Mouse (Mus musculus) neural tube, embryonic 13.5 days (tissue): ENCODE measurements around the gene Npr3. TPM values are rescaled to one million over a fixed set of nuclear protein-coding genes. Genes with fewer than 3 reads are reported as not detected.

Experiments used
- ATAC-seq: fragments of 200-750 bp; cut with Nextera tagmentation; 2 replicates; pipeline ENCODE4 v1.8.0; 2017; ENCODE audit warnings: low read depth, mild to moderate bottlenecking, moderate TSS enrichment, moderate library complexity
- H3K27ac ChIP-seq: fragments of 300-500 bp; sonication (generic); replicated peaks from 2 replicates; pipeline ENCODE4 v1.5.1; 2015; ENCODE audit warnings: moderate library complexity, mild to moderate bottlenecking, inconsistent platforms
- H3K27me3 ChIP-seq: fragments of 300-500 bp; sonication (generic); 2 replicates; pipeline ENCODE4 v1.6.1; 2015; ENCODE audit warnings: mild to moderate bottlenecking, inconsistent platforms
- H3K36me3 ChIP-seq: fragments of 300-500 bp; sonication (generic); 2 replicates; pipeline ENCODE4 v1.6.1; 2015; ENCODE audit warnings: mild to moderate bottlenecking, inconsistent platforms
- H3K4me1 ChIP-seq: fragments of 300-500 bp; sonication (generic); replicated peaks from 2 replicates; pipeline ENCODE4 v1.6.1; 2015; ENCODE audit warnings: inconsistent platforms
- H3K4me2 ChIP-seq: fragments of 300-500 bp; sonication (generic); 2 replicates; pipeline ENCODE4 v1.6.1; 2015; ENCODE audit warnings: inconsistent platforms, mild to moderate bottlenecking, moderate library complexity
- H3K4me3 ChIP-seq: fragments of 300-500 bp; sonication (generic); 2 replicates; pipeline ENCODE4 v1.5.1; 2015; ENCODE audit warnings: mild to moderate bottlenecking, inconsistent platforms
- H3K9ac ChIP-seq: fragments of 300-500 bp; sonication (generic); 2 replicates; pipeline ENCODE4 v1.6.1; 2015; ENCODE audit warnings: moderate library complexity, mild to moderate bottlenecking, inconsistent platforms
- H3K9me3 ChIP-seq: fragments of 300-500 bp; sonication (generic); 2 replicates; pipeline ENCODE4 v1.6.1; 2016; ENCODE audit warnings: inconsistent platforms
- WGBS: fragments of 180-500 bp; shearing (Covaris S2); methylation state at CpG from one replicate; pipeline ENCODE4 v1.1.7; 2015; 5-methylcytosine and 5-hydroxymethylcytosine counted together
- polyA plus RNA-seq: library from polyadenylated mRNA; unstranded; fragments of >200 nt; fragmentation: Nextera tagmentation; extraction: Ambion mirVana; gene quantifications from 2 replicates; pipeline ENCODE4 v1.2.1, GENCODE M21; 2015

Gene Npr3
- polyA plus RNA-seq = 4.7 TPM in 2 replicates

DNA sequence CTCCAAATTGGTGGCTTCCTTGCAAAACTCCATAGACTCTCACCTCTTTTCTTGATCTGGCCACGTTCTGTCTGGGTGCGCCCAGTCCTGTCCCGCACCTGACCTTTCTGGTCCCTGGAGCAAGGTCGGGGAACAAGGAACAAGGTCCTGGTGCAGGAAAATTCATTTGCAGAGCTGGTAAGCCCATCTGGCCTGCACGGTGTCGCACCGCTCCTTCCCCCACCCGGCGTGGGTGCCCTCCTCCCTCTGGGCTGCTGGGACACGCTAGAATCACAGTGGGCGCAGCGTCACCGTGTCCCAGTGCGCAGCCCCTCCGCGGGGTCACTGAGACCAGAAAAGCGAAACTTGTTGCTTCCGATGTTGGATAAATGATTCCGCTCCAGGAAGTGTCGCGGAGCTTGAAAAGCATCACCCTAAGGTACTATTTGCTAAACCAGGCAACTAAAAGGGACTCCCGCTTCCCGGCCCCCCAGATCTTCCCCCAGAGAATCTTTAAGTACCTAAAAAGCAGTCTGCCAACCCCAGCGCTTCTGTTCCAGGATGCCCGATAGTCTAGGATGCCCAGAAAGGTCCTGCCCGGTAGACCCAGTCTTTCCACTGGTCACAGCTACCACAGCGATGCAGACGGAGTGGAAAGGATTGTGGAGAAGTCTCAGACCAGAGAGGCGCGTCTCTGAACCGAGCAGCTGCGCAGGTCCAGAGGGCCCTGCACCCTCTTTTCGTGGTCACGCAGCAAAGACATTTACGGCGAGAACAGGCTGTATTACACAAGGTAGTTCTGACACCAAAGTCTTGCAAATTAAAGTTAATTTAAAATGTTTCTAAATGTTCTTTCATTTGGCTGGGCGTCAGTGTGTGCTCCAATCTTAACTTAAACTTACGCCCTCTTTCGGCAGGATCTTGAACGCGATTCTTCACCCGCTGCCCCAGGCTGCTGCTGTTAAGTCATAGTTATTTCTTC lies at the start of gene Npr3:
TSS of gene Npr3 (minus strand) at position 717 of the 961 bp plus-strand sequence.
- no peaks in the 10 kb centered on the region for H3K36me3 ChIP-seq
- WGBS = under 1% methylated on average over 42 of the region's 42 CpGs
- H3K4me2 ChIP-seq = peak within 1 kb of the TSS; percentile 93
- no peaks in the 10 kb centered on the region for H3K9me3 ChIP-seq
- peak within 1 kb of the TSS; percentile 60 for H3K4me3 ChIP-seq
- ATAC-seq = 0 out of 2 replicates have a peak, but pooled peaks have one; percentile 16
- H3K4me1 ChIP-seq = peaks cover 50% of the 10 kb centered on the region
- H3K9ac ChIP-seq = peak within 1 kb of the TSS; percentile 55
- peak within 1 kb of the TSS; percentile 64 for H3K27ac ChIP-seq
- peaks cover 75% of the 10 kb centered on the region for H3K27me3 ChIP-seq

DNA sequence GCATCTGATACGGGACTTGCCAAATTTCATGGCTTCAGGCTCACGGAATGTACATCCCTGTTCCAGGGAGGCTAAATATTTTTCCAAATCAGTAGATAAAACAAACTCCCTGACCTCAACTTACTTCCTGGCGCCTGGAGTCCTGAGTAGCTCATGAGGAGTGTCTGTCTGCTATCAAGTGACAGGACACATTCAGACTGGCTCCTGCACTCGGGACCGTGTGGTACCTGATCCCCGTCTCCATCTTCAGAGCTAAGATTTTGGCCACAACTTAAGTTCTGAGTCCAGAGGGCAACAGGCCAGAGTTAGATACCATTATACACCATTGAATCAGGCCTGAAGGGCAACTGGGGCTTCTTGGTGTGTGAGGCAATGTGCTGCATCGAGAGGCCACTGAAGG lies 49.0 kb upstream of the Npr3 start:
- ATAC-seq = no peak
- Histone ChIP-seq H3K4me1 (no peaks in the 10 kb centered on the region), H3K27ac (no peak overlapping the region), H3K36me3 (no peaks in the 10 kb centered on the region), H3K27me3 (no peaks in the 10 kb centered on the region), H3K9me3 (no peaks in the 10 kb centered on the region), H3K4me2 (no peak overlapping the region), H3K9ac (no peak overlapping the region), H3K4me3 (no peak overlapping the region)
- WGBS = 88% methylated on average over 7 of the region's 7 CpGs

DNA sequence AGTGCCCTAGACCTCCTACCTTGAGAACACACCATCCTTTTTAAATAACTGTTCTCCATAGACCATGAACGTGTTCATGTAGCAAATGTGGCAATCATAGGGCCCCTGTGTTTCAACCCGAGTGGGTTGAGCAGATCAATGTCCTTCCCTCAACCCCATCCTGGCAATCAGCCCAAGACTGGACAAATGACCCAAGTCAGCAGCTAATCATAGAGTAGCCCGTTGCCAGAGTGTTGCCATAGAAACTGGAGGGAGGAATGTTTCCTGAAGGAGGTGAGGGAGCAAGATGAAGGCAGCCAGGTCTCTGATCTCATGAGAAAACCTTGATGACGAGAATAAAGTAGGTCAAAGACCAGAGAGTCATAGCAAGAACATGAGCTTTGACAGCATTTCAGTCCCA lies 47.1 kb upstream of the Npr3 start:
- Histone ChIP-seq H3K27ac (no peak overlapping the region), H3K9me3 (no peaks in the 10 kb centered on the region), H3K27me3 (no peaks in the 10 kb centered on the region), H3K36me3 (no peaks in the 10 kb centered on the region), H3K4me3 (no peak overlapping the region), H3K9ac (no peak overlapping the region), H3K4me1 (no peaks in the 10 kb centered on the region), H3K4me2 (no peak overlapping the region)
- 62% methylated on average over 4 of the region's 4 CpGs for WGBS
- ATAC-seq = no peak

DNA sequence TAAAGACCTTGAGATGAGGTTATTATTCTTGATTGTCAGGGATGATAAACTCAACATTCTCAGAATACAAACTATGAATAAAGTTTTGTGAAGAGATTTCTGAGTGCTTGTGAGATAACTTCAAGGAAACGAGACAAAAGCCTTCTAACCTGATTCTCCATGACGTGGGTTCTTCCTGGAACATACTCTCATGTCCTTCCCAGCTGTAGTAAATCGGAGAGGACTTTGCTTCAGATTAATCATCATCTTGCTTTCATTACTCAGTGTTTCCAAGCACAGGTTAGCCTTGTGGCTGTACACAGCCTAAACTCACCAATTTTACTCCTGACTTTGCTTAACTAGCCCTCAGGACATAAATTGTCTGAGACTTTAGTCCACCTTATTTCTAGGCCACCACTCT lies 45.1 kb upstream of the Npr3 start:
- H3K36me3 ChIP-seq = no peaks in the 10 kb centered on the region
- H3K9me3 ChIP-seq = no peaks in the 10 kb centered on the region
- H3K4me3 ChIP-seq = no peak overlapping the region
- WGBS = 91% methylated on average over 3 of the region's 3 CpGs
- ATAC-seq = no peak
- no peaks in the 10 kb centered on the region for H3K27me3 ChIP-seq
- H3K4me1 ChIP-seq = no peaks in the 10 kb centered on the region
- H3K9ac ChIP-seq = no peak overlapping the region
- no peak overlapping the region for H3K27ac ChIP-seq
- H3K4me2 ChIP-seq = no peak overlapping the region

DNA sequence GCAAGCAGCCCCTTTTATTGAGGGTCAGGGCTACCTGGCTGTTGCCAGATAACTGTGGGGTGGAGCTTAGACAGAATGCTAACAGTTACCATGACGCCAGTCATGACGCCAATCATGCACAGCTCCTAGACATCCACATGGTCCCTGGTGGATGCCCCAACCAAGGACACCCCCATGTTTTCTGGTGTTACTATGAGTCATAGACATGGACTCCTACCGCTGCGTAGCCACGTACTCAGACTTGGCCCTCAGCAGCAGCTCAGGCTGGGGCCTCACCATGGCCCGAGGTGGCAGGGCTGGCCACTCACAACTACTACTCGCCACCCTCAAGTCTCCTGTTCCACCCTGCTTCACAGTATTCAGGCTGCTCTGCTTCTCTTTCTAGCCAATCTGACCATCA lies 44.1 kb upstream of the Npr3 start:
- H3K9ac ChIP-seq = no peak overlapping the region
- no peak overlapping the region for H3K4me2 ChIP-seq
- H3K27ac ChIP-seq = no peak overlapping the region
- H3K4me3 ChIP-seq = no peak overlapping the region
- H3K27me3 ChIP-seq = no peaks in the 10 kb centered on the region
- no peaks in the 10 kb centered on the region for H3K4me1 ChIP-seq
- 94% methylated on average over 7 of the region's 7 CpGs for WGBS
- no peaks in the 10 kb centered on the region for H3K9me3 ChIP-seq
- ATAC-seq = no peak
- H3K36me3 ChIP-seq = no peaks in the 10 kb centered on the region

DNA sequence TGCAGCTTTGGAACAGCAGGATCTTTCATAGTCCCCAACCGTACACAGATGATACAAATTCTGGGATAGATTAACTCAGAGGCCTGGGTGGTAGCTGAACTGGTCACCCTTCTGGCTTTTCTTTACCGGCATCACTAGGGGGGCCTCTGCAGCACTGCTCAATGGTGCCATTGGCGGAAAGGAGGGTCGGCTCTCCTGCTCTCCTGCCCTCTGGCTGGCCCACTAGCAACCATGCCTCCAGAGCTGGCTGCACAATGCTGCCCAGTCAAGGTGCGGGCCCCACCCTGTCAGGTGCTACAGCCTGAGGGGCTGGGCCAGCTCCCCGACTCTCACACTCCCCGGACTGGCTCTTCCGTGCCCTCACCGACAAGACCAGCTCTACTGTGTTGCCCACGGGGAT lies 43.1 kb upstream of the Npr3 start:
- H3K9ac ChIP-seq = no peak overlapping the region
- WGBS = 88% methylated on average over 10 of the region's 10 CpGs
- no peak overlapping the region for H3K4me3 ChIP-seq
- H3K9me3 ChIP-seq = no peaks in the 10 kb centered on the region
- no peak overlapping the region for H3K4me2 ChIP-seq
- ATAC-seq = no peak
- no peaks in the 10 kb centered on the region for H3K4me1 ChIP-seq
- no peak overlapping the region for H3K27ac ChIP-seq
- H3K27me3 ChIP-seq = no peaks in the 10 kb centered on the region
- no peaks in the 10 kb centered on the region for H3K36me3 ChIP-seq

DNA sequence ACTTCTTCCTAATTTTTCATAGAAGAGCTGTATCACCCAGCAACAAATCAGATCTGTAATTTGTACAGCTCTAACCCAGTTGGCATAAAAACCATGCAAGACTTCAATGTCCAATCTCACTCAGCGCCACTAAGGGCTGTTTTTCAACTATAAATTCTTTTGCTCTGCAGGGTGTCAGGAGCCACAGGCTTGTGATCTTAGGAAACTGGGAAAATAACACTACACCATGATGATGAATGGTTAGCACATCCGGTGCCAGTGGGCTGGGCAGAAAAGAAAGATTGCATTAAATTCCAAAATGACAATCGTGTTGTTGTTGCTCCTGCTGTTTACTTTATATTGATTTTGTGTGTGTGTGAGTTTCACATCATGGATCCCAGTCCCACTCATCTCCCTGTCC lies 42.4 kb upstream of the Npr3 start:
- Histone ChIP-seq H3K4me1 (no peaks in the 10 kb centered on the region), H3K9ac (no peak overlapping the region)
- 82% methylated on average over 3 of the region's 3 CpGs for WGBS

DNA sequence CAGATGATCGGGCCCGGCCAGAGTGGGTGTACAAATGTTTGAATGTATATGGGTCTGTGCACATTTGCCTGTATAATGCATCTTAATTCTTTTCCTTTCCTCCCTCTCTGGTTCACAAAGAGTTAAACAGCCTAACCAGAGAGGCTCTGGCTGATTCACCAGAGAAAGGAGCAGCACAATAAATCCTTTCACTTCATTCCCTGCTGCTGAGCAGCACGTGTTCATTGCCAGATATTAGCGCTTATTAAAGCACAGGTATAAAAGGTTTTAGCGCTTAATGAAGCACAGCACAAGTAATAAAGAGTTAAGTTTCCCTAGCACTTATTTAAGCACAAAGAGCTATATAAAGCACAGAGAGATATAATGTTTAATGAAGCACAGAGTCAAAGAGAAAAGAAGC lies 33.8 kb upstream of the Npr3 start:
- no peak overlapping the region for H3K4me3 ChIP-seq
- no peak overlapping the region for H3K27ac ChIP-seq
- no peaks in the 10 kb centered on the region for H3K9me3 ChIP-seq
- no peak overlapping the region for H3K4me2 ChIP-seq
- H3K36me3 ChIP-seq = no peaks in the 10 kb centered on the region
- no peak; the same call in 1 of the 2 replicates for ATAC-seq
- peaks cover 8% of the 10 kb centered on the region; the same call in 1 of the 2 replicates for H3K4me1 ChIP-seq
- 33% methylated on average over 5 of the region's 5 CpGs for WGBS
- H3K9ac ChIP-seq = no peak overlapping the region
- H3K27me3 ChIP-seq = no peaks in the 10 kb centered on the region

More for the DNA sequence above, 42.4 kb upstream of the Npr3 start:
- Histone ChIP-seq H3K4me2 (no peak overlapping the region), H3K9me3 (no peaks in the 10 kb centered on the region), H3K27me3 (no peaks in the 10 kb centered on the region), H3K4me3 (no peak overlapping the region), H3K36me3 (no peaks in the 10 kb centered on the region), H3K27ac (no peak overlapping the region)
- no peak for ATAC-seq

DNA sequence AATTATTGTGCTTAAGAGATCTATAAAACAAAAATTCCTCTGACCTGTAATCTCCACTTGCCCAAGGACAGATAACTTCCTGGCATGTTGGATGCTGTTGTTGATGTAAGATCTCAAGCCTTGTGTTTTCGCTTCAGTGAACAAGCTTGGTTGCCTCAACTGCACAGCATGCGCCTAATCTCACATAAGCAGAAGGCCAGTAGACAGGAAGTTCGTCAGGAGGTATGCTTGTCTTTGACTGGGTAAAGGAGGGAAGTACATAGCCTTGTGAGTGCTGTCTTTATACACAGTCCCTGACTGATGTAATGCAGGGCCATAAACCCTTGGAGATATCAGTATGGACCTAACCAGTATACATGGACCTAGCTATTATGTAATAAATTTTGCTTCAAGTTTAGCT lies 20.7 kb upstream of the Npr3 start:
- Histone ChIP-seq H3K27me3 (no peaks in the 10 kb centered on the region), H3K27ac (no peak overlapping the region), H3K9me3 (no peaks in the 10 kb centered on the region), H3K4me3 (no peak overlapping the region), H3K36me3 (no peaks in the 10 kb centered on the region), H3K4me2 (no peak overlapping the region), H3K4me1 (no peaks in the 10 kb centered on the region), H3K9ac (no peak overlapping the region)
- ATAC-seq = no peak
- WGBS = 88% methylated on average over 3 of the region's 3 CpGs

DNA sequence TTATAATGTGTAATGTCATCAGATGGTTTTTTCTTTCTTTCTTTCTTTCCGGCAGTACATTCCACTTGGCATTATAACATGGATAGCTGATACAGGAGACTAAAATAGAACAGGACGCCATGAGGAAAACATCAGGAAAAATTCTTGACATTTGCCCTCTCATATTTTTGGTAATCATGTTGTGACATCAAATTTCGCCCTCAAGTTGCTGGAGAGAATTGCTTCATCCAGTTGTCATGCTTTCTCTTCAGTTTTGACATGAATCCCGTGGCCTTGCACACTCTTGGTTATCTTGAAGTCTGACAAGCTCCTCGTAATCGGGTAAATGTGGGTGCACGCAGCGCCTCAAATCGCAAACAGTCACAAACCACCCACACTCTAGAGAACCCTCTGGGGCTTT lies 7.0 kb upstream of the Npr3 start:
- no peak for ATAC-seq
- no peak overlapping the region for H3K9ac ChIP-seq
- no peaks in the 10 kb centered on the region for H3K36me3 ChIP-seq
- H3K4me3 ChIP-seq = no peak overlapping the region
- H3K4me1 ChIP-seq = no peaks in the 10 kb centered on the region
- 90% methylated on average over 9 of the region's 9 CpGs for WGBS
- H3K27me3 ChIP-seq = peaks cover 4% of the 10 kb centered on the region; the same call in 1 of the 2 replicates
- H3K4me2 ChIP-seq = no peak overlapping the region
- H3K9me3 ChIP-seq = no peaks in the 10 kb centered on the region
- no peak overlapping the region for H3K27ac ChIP-seq

DNA sequence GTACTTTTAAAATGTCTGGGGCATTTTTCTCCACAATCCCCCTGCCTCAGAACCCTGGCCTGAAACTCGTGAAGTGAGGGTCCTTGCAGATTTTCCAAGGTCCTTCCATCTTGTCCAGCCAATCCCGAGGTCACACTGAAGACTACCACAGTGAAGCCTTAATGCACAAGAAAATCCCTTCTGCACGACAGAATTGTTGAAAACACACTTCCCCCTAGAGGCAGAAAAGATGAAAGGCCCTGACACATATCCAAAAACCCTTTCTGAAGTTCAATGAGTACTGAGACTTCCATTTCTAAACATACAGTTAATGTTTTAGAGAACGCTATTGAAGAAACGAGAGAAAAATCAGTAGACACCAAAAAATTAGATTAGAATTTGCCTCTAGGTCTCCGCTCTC lies 2.8 kb upstream of the Npr3 start:
- H3K4me1 ChIP-seq = peaks cover 31% of the 10 kb centered on the region
- H3K27me3 ChIP-seq = peaks cover 45% of the 10 kb centered on the region
- no peak overlapping the region for H3K4me3 ChIP-seq
- H3K9ac ChIP-seq = no peak overlapping the region
- no peaks in the 10 kb centered on the region for H3K36me3 ChIP-seq
- 48% methylated on average over 6 of the region's 6 CpGs for WGBS
- no peak overlapping the region for H3K4me2 ChIP-seq
- H3K27ac ChIP-seq = no peak overlapping the region
- ATAC-seq = no peak
- no peaks in the 10 kb centered on the region for H3K9me3 ChIP-seq

DNA sequence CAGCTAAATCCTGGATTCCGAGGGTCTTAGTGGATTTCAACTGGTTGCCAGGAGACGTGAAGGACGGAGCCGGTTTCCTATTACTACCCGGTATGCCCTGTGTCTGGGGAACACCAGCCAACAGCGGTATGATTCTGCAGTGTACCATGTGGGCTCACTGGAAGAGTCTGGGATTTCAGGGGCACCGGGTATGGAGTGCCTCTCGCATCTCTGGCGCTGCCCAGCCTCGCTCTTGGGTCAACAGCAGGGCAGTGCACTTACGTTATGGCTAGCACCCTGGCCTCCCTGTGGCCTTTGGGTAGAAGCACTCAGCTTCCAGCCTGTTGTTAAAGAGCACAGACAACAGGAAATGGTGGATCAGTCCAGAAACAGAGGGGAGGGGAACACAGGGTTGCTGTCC lies 1.1 kb upstream of the Npr3 start:
- peak overlapping the region; percentile 43 for H3K4me2 ChIP-seq
- no peak overlapping the region for H3K27ac ChIP-seq
- H3K36me3 ChIP-seq = no peaks in the 10 kb centered on the region
- peaks cover 62% of the 10 kb centered on the region for H3K27me3 ChIP-seq
- 10% methylated on average over 11 of the region's 11 CpGs for WGBS
- no peaks in the 10 kb centered on the region for H3K9me3 ChIP-seq
- H3K4me1 ChIP-seq = peaks cover 48% of the 10 kb centered on the region
- no peak overlapping the region for H3K9ac ChIP-seq
- no peak for ATAC-seq
- 0 out of 2 replicates have a peak overlapping the region, but pooled peaks have one; percentile 3 for H3K4me3 ChIP-seq
